ENCODE assay signal across 17 mouse cellular contexts in the genomic region with DNA sequence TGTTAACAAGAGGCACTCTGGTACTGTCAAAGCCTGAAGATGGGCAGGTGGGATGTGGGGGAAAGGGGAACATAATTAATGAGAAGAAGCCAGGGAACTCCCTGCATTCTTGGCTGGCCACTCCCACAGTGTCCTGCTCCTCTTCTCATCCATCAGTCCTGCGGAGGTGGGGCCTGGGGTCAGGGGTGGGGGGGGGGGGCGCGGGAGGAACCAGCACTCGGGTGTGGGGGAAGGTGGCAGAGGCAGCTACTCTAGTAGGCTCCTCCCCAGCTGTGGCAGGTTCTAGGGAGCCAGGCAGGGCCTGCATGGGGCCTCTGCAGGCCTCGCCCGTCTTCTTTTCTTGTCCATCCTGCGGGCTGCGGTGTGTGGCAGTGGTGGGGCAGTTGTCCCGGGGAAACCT. TPM values are rescaled to one million over a fixed set of nuclear protein-coding genes. Genes with fewer than 3 reads are reported as not detected.
"Had no signal": no experiment of that assay in that cellular context is flagged by ENCODE, and none has a peak within 500 bp of the region (broad histone marks: within the 10 kb centered on the region; RNA-seq: fewer than 3 reads in every experiment).

No protein-coding gene starts in this region.

- H3K9me3 ChIP-seq: limb, embryonic 12.5 days; liver, embryonic 13.5 days; lung, embryonic 15.5 days; midbrain, embryonic 12.5 days; neural tube, embryonic 15.5 days had no signal

- H3K4me2 ChIP-seq: limb, embryonic 12.5 days; liver, embryonic 13.5 days; lung, embryonic 15.5 days; midbrain, embryonic 12.5 days; neural tube, embryonic 15.5 days had no signal

- H3K4me1 ChIP-seq: limb, embryonic 12.5 days; liver, embryonic 13.5 days; lung, embryonic 15.5 days; megakaryocyte, embryonic 14.5 days had no signal

- H3K27me3 ChIP-seq: limb, embryonic 12.5 days; liver, embryonic 13.5 days; lung, embryonic 15.5 days; megakaryocyte, embryonic 14.5 days; midbrain, embryonic 12.5 days; neural tube, embryonic 15.5 days had no signal

- H3K9ac ChIP-seq: limb, embryonic 12.5 days; liver, embryonic 13.5 days; liver, postnatal 0 days; lung, embryonic 15.5 days; midbrain, embryonic 12.5 days; neural tube, embryonic 15.5 days had no signal

- H3K27ac ChIP-seq: layer of hippocampus, adult 2 months; limb, embryonic 12.5 days; liver, embryonic 13.5 days; lung, embryonic 15.5 days; macrophage; midbrain, embryonic 12.5 days; neural tube, embryonic 15.5 days had no signal

- H3K4me3 ChIP-seq: layer of hippocampus, adult 2 months; limb, embryonic 12.5 days; liver, embryonic 13.5 days; lung, embryonic 15.5 days; megakaryocyte, embryonic 14.5 days; midbrain, embryonic 12.5 days; neural tube, embryonic 15.5 days had no signal

- H3K36me3 ChIP-seq: limb, embryonic 12.5 days; liver, embryonic 13.5 days; lung, embryonic 15.5 days; midbrain, embryonic 12.5 days; neural tube, embryonic 15.5 days had no signal

- ATAC-seq: liver, postnatal 0 days had no signal

- DNase-seq: kidney, adult 9 months; kidney, postnatal 4 days; liver; liver, embryonic 13.5 days; liver, postnatal 0 days; lung, postnatal 14 days; right cerebral cortex, adult 18-20 months; right cerebral cortex, postnatal 25 days; thymus, postnatal 36 days had no signal

RNA-seq across cellular contexts. Expression of a gene that starts 30.7 kb away (rescaled TPM):
- polyA plus RNA-seq: liver, postnatal 0 days; macrophage; thymus, postnatal 0 days had no signal

RNA-seq across cellular contexts. Expression of a gene that starts 36.9 kb away (rescaled TPM):
- polyA plus RNA-seq: macrophage had no signal
